Mouse (Mus musculus) CH12F3 (cell line): ENCODE measurements around the gene AI467606.

Source experiments
- in situ Hi-C: fragments of 300-500 bp; cut with MboI; formaldehyde crosslinking; loops from 2 replicates; pipeline ENCODE4 v1.14.3; 2020; ENCODE audit warnings: low sequenced_read_pairs

The AI467606 gene

DNA sequence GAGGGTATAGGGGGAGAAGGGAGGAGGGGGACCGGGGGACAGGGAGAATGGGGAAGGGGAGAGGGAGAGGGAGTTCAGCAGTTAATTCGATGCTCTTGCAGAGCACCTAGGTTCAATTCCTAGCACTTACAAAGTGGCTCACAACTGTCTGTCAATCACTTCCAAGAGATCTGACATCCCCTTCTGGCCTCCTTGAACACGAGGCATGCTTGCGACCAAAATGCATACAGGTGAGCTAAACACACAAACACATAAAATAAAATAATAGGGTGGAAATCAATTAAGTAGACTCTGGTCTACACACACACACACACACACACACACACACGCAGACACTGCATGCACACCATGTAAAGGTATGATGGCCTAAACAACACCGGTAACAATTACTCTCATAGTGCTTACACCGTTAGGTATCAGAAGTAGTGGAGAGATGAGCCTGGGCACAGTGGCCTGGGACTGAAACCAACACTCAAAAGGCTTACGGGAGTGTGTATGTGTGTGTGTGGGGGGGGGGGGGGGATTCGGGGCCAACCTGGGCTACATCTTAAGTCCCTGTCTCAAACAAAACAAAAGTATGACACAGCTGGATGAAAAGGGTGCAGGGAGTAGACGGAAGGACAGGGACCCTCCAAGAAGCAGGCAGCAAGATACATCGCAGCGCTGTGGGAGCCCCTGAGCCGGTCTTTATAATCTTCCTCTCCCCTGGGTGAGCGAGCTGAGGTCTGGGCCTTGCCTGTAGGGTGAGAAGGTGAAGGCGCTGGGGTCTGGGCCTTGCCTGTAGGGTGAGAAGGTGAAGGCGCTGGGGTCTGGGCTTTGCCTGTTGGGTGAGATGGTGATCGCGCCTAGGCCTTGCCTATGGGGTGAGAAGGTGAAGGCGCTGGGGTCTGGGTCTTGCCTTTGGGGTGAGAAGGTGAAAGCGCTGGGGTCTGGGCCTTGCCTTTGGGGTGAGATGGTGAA, 725 bp upstream of the AI467606 start:
- in situ Hi-C loops: no loop called here

DNA sequence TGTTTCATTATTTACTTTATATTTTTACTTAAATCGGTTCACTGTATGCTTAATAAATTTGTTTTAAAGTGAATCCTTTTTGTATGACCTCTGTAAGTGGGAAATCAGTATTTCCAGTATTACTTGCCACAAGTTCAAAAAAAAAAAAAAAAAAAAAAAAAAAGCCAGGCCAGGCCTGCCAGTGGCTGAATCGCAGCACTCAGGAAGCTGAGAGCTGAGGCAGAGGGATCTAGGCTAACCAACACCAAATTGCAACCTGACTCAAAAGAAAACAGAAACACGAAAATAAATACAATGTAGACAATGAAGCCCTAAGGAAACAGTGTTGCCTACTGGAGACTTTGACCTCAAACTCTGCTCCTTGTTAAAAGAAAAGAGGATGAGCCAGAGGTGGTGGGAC, 2.8 kb downstream of the AI467606 start:
- in situ Hi-C loops: no loop called here

- in situ Hi-C loops: no loop called here
Observed at GRCm38 (mm10) chr7:127096456-127096855, 5.3 kb downstream of the AI467606 start.

DNA sequence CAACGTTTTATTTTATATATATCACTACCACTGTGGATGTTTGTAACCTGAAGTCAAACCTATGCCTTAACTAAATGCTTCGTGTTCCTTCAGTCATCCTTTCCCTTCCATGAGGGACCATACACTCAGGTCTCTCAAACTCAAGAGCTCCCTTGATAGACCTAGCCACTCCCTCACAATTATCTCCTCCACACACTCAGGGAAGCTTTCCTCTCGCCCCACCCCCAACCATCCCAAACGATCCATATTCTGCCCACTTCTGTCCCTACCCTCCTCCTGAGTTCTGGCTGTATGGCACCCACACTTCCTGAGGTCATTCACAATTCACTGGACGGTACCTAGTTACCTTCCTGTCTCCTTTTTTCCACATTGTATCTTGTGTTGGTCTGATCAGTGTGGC, 7.4 kb downstream of the AI467606 start:
- in situ Hi-C loops: no loop called here

DNA sequence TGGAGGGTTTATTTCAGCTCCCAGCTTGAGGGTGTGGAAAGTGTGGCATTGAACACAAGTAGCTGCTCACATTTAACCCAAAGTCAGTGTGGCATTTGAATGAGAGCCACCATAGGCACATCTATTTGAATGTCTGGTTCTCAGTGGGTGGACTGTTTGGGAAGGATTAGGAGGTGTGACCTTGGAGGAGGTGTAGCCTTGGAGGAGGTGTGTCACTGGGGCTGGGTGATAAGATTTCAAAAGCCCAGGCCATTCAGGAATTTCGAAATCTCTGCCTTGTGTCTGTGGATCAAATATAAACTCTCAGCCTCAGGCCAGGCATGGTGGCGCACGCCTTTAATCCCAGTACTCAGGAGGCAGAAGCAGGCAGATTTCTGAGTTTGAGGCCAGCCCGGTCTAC, 7.8 kb downstream of the AI467606 start:
- in situ Hi-C loops: no loop called here

DNA sequence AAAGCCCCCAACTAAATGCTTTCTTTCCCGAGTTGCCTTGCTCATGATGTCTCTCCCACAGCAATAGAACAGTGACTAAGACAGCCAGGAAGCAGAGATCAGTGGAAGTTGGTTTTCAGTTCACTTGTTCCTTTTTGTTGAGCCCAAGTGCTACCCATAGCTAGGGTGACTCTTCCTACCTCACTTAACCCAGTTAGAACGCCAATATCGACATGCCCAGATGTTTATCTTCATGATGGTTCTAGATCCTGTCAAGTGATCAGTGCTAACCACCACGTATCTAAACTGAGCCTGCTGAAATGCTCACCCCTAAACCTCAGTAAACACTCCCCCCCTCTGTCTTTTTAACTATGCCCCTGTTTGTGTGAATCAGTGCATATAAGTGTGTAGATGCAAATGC, 8.4 kb downstream of the AI467606 start:
- in situ Hi-C loops: no loop called here

DNA sequence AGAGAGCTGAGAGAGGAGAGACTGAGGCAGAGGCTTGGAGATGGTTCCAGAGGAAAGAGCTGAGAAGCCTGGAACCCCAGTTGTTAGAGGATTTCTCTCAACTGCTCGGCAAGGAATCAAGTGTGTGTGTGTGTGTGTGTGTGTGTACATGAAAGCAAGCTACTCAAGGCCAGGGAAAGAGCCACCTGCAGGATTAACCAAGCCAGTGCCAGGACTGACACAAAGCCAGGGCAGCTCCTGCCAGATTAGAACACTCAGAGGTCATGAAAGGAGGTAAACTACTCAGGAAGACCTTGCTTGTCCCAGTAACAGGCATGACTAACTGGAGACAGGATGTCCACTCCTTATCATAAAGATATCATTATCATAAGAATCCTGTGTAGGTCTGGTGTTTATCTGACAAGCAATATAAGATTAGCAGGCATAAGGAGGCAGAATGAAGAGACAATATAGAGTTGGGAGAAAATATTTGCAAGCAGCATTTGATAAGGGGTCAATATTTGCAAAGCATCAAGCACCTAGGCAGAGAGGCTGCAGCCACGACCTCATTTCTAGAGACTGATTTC, 10.4 kb downstream of the AI467606 start:
- in situ Hi-C loops: loop anchor here (5.0 to 25.0 kb wide), 2 partner anchors 561 to 661 kb away; no protein-coding TSS in a partner anchor

GRCm38 (mm10) chr7:127102148-127102547, 11.0 kb downstream of the AI467606 start:
- in situ Hi-C loops: loop anchor here (5.0 to 25.0 kb wide), 2 partner anchors 560 to 660 kb away; no protein-coding TSS in a partner anchor

DNA sequence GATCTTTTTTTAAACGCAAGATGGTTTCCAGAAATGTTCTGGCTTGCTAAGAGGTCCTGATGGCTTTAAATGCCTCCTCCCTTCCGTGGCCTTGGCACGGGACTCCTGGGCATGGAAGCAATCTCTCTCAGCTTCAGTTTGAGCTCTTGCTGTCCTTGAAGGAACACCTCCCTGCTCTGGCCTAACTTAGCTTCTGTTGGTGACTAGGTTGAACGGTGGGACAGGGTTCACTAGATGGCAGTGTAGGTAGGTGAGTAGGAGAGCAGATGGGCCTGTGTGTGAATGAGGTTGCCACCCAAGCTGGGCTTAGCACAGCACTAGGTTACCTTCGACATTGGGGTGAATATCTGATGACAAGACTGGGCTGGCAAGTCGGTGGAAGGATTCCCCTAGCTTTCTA, 12.8 kb downstream of the AI467606 start:
- in situ Hi-C loops: loop anchor here (5.0 to 25.0 kb wide), 2 partner anchors 558 to 658 kb away; no protein-coding TSS in a partner anchor

GRCm38 (mm10) chr7:127104560-127105332, 13.6 kb downstream of the AI467606 start:
- in situ Hi-C loops: loop anchor here (5.0 to 25.0 kb wide), 2 partner anchors 558 to 658 kb away; no protein-coding TSS in a partner anchor

DNA sequence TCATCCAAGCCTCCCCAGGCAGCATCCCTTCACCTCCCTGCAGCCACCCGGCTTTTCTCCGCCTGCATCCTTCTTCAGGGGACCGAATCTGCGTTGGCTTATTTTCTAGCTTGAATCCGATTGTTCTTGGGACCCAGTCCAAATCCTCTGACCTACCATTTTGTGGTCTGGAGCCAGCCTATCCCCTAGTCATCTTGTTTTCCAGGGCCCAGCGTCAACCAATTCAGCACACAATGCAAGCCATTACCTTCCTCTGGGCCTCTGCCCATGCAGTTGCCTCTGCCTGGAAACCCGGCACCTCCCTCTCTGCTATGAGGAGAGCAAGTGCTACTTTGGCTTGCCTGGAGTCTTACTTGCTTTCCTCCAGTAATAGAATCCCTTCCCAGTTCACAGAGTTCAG, 14.4 kb downstream of the AI467606 start:
- in situ Hi-C loops: loop anchor here (25.0 kb wide), 1 partner anchor 557 kb away; no protein-coding TSS in a partner anchor

GRCm38 (mm10) chr7:127110239-127111007, 19.3 kb downstream of the AI467606 start:
- in situ Hi-C loops: loop anchor here (25.0 kb wide), 1 partner anchor 552 kb away; no protein-coding TSS in a partner anchor

GRCm38 (mm10) chr7:127111461-127111860, 20.3 kb downstream of the AI467606 start:
- in situ Hi-C loops: loop anchor here (25.0 kb wide), 1 partner anchor 551 kb away; no protein-coding TSS in a partner anchor

GRCm38 (mm10) chr7:127112251-127112841, 21.2 kb downstream of the AI467606 start:
- in situ Hi-C loops: loop anchor here (25.0 kb wide), 1 partner anchor 550 kb away; no protein-coding TSS in a partner anchor

- in situ Hi-C loops: loop anchor here (25.0 kb wide), 1 partner anchor 549 kb away; no protein-coding TSS in a partner anchor
Observed at GRCm38 (mm10) chr7:127112921-127113597, 21.9 kb downstream of the AI467606 start.

- in situ Hi-C loops: loop anchor here (25.0 kb wide), 1 partner anchor 549 kb away; no protein-coding TSS in a partner anchor
Observed at GRCm38 (mm10) chr7:127113614-127114259, 22.6 kb downstream of the AI467606 start.

DNA sequence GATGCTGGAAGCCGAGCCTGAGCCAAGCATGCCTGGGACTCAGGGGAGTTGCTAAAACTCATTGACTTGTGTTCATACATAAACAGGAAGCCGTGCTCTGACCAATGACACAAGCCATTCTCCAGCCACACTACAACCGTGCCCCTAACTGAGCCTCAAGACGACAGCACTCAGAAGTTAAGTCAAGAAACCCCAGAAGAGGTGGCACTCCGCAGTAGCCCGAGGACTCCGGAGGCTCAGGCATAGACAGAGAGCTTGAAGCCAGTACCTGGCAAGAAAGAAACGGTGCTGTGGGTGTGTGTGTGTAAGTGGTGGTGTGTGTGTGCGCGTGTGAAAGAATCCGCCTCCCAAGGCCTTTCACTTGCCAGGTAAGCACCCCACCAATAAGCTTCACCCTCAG, 23.8 kb downstream of the AI467606 start:
- in situ Hi-C loops: loop anchor here (25.0 kb wide), 1 partner anchor 547 kb away; no protein-coding TSS in a partner anchor

- in situ Hi-C loops: loop anchor here (25.0 kb wide), 1 partner anchor 546 kb away; no protein-coding TSS in a partner anchor
Observed at GRCm38 (mm10) chr7:127116331-127116935, 25.3 kb downstream of the AI467606 start.
